Mouse (Mus musculus): ENCODE measurements at regions not wholly inside any gene's neighbourhood (a gene's known extent, or its start where the extent isn't known, plus 50 kb on each side); places are given as distances from the start of the nearest gene placed in this dataset.

- DNase-seq (ENCODE audit: low spot score in 2 of 2): peak in 1 of 2 experiments; percentile 19
These were observed 430.3 kb upstream of the Steap1 start for GRCm38 (mm10) chr5:6179466-6179865.

- DNase-seq (ENCODE audit: low spot score in 2 of 2): no peak
These were observed 418.9 kb upstream of the Steap1 start for GRCm38 (mm10) chr5:6167983-6168382.

- no peak for DNase-seq (ENCODE audit: low spot score in 2 of 2)
These were observed 418.4 kb upstream of the Steap1 start for GRCm38 (mm10) chr5:6167576-6167975.

All from left cerebral cortex, adult 8-10 months (tissue).